Mouse (Mus musculus): Measurements from ENCODE around the gene Pdzd11. TPM values are rescaled to one million over a fixed set of nuclear protein-coding genes. Genes with fewer than 3 reads are reported as not detected.
A peak's percentile ranks its signal among the peaks of the same experiment; 100 is the strongest.

Pdzd11 gene
- total RNA-seq (2021), result 10 to 100 TPM; 40.4 to 53.1 TPM
- long read RNA-seq, experiment 1, transcript Pdzd11-202 (7 exons, 1,041 nt), result major isoform, 10 of 15 reads
- long read RNA-seq, experiment 1, partial matches to known transcripts, result 0 of 15 reads
- long read RNA-seq, experiment 1, other reads (novel, unspliced or antisense), result 0 of 15 reads
- long read RNA-seq, experiment 2, transcript Pdzd11-202 (7 exons, 1,041 nt), result minor isoform, 18 of 50 reads
- long read RNA-seq, experiment 2, transcript Pdzd11-201 (7 exons, 1,626 nt), result major isoform, 29 of 50 reads
- long read RNA-seq, experiment 2, partial matches to known transcripts, result 1 of 50 reads
- long read RNA-seq, experiment 2, other reads (novel, unspliced or antisense), result 2 of 50 reads

DNA sequence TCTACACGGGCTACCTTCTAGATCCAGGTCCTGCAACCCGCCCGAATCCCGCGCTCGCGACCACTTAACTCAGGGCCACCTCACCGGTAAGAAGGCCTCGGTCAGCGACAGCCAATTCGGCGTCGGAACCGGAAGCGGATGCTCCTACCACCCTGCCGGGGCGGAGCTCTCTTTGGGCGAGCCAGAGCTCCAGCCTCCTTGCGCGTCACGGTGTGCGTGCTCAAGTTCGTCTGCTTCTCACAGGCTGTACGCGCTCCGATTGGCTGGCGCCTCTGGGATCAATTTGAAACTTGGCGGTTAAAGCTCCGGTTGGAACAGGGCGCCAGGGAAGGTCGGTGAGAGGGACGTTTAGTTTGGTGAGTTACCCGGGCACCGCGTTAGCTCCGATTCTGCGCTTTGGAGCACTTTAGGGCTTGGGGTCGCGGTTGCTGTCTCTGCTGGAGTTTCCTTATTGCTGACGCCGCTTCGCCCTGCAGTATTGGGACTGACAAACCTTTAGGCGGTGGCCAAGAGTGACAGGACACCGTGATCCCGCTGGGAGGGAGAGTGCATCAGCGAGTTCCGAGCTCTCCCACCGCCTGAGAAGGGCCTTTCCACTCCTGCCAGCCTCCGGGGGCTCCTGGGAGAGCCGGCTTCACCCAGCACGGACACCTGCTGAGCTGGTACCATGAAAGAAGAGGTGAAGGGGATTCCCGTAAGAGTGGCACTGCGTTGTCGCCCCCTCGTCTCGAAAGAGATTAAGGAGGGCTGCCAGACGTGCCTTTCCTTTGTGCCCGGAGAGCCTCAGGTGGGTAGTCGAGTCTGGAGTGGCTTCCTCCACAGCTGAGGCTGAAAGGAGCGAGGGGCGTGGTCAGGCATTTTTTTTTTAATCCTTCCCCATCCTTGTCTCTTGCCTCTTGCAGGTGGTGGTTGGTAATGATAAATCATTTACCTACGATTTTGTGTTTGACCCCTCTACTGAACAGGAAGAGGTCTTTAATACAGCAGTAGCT, at the start of gene Pdzd11:
Gene Pdzd11 (minus strand): TSS at position 767 of the 992 bp plus-strand sequence.
- peak; percentile 69 to 73 for DNase-seq (ENCODE audit: low spot score in 2 of 2)

DNA sequence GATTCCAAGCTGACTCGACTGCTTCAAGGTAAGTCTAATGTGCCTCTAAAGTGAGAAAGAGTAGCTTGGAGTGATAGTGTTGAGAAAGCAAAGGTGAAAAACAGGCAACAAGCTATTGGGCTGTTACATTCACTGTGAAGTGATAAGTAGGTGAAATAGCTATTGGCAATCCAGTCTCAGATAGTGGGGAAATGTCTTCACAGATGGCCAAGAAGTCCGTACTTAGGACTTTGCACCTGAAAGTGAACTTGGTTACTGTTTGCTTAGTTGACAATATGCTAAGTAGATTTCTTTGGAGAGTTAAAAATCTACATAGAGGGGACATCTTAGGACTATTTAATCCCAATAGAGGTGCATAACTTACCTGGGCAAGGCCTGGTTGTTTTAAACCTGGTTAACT, 38.5 kb upstream of the Pdzd11 start:
- no peak for DNase-seq (ENCODE audit: low spot score in 2 of 2)

DNA sequence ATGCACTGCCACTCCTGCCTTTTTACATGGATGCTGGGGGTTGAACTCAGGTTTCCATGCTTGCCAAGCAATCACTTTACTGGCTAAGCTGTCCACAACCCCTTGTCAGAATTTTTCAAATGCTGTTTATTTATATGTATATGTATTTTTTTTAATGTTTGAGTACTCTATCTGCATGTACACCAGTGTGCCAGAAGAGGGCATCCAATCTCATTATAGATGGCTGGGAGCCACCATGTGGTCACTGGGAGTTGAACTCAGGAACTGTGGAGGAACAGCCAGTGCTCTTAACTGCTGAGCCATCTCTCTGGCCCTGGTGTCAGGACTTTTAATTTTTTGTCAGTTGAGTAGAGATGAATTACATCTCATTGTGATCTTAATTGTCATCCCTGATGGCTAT, 26.5 kb upstream of the Pdzd11 start:
- DNase-seq (ENCODE audit: low spot score in 2 of 2), result no peak

DNA sequence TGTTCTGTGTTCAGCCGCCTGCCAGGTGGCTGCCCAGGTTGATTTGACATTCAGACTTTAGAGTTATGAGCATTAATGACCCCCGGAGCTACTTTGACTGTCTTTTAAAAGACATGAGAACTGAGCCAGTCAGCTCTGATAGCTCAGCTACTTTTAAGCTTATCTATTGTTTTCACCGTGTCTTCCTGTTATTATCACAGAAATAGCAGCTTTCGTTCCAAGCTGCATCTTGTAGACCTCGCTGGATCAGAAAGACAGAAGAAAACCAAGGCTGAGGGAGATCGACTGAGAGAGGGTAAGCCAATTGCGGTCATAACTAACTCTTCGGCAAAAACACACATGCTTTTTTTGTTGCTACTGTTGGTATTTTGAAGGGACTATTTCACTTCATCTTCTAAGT, 12.1 kb upstream of the Pdzd11 start:
- DNase-seq (ENCODE audit: low spot score in 2 of 2), result no peak

DNA sequence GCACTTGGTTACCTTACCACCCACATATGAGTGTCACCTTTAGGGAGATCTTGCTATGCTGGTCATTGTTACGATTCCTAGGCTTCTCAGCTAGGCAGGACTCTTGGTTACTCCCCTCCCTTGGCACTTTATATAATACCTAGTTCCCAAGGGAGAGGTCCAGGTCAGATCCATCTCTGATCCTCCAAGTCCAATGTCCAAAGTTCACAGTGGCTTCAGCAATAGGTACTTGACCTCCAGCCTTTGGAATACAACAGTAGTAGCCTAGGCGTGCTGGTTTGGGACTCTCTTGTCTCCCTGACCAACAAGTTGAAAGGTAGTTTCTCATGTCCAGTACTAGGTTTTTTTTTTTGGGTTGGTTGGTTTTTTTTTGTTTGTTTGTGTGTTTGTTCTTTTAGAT, 2.7 kb upstream of the Pdzd11 start:
- no peak for DNase-seq (ENCODE audit: low spot score in 2 of 2)

DNA sequence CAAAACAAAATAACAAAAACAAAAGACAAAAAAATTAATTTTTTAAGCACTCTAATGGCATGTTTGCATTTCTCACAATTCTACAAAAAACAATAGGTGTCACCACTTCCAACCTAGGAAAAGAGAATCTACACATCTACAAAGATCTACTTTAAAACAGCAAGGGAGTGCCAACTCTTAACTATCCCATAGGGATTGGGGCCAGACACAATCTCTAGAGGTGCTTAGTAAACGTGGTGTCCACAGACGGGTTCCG, 894 bp downstream of the Pdzd11 start, which contains the start of gene Kif4:
Gene Kif4 (plus strand): TSS at position 192 of the 256 bp plus-strand sequence.
- no peak for DNase-seq (ENCODE audit: low spot score in 2 of 2)

DNA sequence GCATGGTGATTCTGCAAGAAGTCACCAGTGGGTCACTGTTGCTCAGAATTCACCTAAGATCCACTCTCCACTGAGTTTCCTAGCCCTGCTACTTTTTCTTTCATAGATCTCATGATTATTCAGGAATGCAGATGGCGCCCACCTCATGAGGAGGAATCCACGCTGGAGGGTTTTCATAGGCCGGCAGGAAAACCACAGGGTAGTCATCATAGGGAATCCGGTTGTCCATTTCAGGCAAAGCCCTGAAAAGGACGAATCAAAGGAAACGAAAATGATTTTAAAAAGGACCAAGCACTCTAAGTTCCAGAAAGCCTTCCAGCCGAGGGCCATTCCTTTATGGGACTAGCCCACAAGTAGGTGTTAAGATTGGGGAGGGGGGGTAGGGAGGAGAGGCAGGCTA, 1.2 kb downstream of the Pdzd11 start:
- DNase-seq (ENCODE audit: low spot score in 2 of 2), result no peak

DNA sequence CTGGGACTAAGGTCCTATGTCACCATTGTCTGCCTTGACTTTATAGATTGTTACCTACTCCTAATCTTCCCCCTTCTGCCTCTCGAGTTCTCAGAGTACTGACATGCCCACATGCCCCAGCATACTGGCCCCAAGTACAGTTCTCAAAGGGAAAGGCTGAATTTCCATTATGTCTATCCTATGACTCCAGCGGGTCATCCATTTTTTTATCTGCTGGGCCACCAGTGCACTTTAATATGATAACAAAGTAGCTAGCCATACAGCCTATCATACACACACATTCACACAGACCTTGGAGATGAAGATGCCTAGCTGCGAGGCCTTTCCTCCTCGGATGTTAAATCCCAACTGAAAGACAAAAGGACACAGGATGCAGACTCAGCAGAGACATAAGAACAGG, 2.1 kb downstream of the Pdzd11 start:
- no peak for DNase-seq (ENCODE audit: low spot score in 2 of 2)

DNA sequence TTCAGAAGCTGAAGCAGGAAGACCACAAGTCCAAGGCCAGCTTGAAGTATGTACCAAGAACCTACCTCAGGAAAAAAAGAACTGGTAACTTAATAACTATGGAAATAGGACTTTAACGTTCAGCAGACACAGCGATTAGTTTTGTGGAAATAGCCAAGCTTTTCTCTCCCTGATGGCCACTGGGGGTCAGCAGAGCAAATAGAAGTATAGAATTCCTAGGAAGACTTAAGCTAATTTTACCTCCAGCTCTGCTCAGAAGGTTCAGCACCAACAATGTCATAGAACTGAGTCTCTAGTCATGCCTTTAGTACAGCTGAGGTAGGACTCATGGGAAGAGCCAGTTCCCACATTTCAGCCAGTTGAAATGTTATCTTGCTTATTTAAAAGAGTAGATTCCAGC, 5.0 kb downstream of the Pdzd11 start:
- DNase-seq (ENCODE audit: low spot score in 2 of 2), result no peak

DNA sequence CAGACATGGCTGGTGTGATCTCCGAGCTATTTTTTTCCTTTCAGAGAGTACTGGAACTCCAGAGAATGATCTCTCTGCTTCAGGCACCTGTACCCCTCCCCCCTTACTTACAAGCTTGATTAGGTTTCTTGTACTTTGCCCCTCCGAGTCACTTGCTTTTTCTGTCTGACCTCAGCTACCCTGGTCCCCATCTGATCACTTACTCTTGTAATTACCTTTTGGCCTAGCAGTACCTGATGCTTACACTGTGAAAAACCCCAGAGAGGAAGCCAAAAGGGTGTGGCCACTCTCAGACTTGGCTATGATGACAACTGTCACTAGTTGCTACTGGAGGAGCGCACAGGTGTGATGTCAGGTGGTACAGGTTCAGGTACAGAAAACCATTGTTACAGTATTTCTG, 7.9 kb downstream of the Pdzd11 start:
- DNase-seq (ENCODE audit: low spot score in 2 of 2), result no peak

DNA sequence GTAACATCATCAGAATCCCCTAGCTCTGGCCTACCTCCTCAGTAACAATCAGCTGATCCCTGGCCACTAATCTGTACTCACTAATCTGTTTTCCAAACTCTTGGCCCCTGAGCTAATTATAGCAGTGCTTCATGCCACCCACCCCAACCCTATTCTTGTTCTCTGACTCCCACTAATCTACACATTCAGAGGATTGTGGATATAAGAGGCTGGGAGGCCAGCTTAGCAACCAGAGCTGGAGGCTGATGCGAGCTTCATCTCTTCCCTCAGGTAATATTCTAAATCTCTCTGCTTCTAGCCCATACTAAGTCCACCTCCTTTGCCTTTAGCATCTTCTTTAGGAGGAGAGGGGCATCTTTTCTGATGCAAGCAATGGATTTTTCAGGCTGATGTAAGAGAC, 21.1 kb downstream of the Pdzd11 start, which contains the start of gene Arr3:
Gene Arr3 (plus strand): TSS at position 184 of the 400 bp plus-strand sequence.
- no peak for DNase-seq (ENCODE audit: low spot score in 2 of 2)

DNA sequence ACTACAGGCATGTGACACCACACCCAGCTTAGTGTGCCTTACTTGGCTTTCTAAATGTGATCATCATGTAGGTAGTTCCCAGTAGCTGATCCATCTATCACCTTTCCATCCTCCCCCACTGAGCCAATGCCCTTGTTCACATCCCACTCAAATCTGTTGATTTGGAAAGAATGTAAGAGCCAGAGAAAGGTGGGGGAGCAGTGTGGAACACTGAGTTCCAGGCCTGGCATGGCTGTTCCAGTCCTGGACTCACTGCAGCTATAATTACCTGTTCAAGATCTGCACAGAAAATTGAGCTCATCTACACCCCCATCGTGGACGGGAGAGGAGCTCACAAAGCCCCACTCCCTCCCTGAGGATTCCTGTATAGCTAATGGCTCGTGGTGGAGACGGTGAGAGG, 26.6 kb downstream of the Pdzd11 start:
- no peak for DNase-seq (ENCODE audit: low spot score in 2 of 2)

DNA sequence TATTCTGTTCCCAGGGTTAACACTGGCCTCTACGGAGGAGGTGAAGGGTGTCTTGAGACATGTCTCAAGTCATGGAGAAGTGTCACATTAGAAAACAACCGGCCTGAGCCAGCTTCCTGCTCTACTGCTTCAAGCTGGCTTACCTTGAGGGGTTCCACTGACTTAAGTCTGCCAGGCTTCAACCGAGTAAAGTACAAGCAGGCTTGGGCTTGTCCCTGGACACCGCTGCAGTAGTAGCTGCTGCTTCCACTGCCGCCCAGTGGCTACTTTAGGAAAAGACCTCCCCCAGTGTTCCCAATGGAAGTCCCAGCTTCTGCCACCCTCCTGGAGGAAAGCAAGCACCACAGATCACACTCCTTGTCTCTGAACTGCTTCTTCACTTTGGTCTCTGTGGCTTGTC, 28.9 kb downstream of the Pdzd11 start:
- DNase-seq (ENCODE audit: low spot score in 2 of 2), result peak in 1 of 2 experiments; percentile 7

DNA sequence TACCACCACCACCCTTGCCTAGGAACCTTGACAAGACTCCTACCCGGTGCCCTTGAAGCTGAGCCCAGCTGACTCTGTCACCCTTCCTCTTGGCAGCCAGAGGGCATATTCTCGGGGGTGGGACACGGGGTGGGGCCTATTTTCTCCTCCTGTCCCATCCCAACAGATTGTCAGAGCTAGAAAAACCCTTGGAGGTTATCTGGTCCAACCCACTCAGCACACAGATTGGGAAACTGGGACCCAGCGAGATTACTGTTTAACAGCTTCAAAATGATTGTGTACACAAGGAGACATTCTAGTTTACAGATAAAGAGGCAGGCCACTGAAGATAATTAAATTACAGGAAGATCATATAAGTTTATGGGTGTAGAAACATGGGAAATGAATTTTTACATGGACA, 31.6 kb downstream of the Pdzd11 start, which contains the start of gene P2ry4:
Gene P2ry4 (minus strand): TSS at position 79 of the 400 bp plus-strand sequence.
- DNase-seq (ENCODE audit: low spot score in 2 of 2), result no peak

Other genes with a start within 250 kb of the Pdzd11 start
- gene Otud6a, start 197.6 kb downstream of the Pdzd11 start, total RNA-seq (2021), result not detected
- under 1 TPM; 0.29 to 0.53 TPM for gene Awat2, start 183.9 kb downstream of the Pdzd11 start, total RNA-seq (2021)
- 10 to 100 TPM; 60.7 to 66.5 TPM for gene Igbp1, start 132.3 kb downstream of the Pdzd11 start, total RNA-seq (2021)
- gene Dgat2l6, start 101.7 kb downstream of the Pdzd11 start, total RNA-seq (2021), result not detected
- not detected for gene Awat1, start 54.3 kb downstream of the Pdzd11 start, total RNA-seq (2021)
- gene P2ry4, start 31.7 kb downstream of the Pdzd11 start, total RNA-seq (2021), result not detected
- gene Arr3, start 21.1 kb downstream of the Pdzd11 start, total RNA-seq (2021), result not detected
- under 1 TPM; 0.48 to 0.96 TPM for gene Kif4, start 831 bp downstream of the Pdzd11 start, total RNA-seq (2021)
- gene Gdpd2, start 103.3 kb upstream of the Pdzd11 start, total RNA-seq (2021), result under 1 TPM in 1 of 2 experiments, not detected in 1; 0.16 TPM
- gene Dlg3, start 141.2 kb upstream of the Pdzd11 start, total RNA-seq (2021), result 10 to 100 TPM; 27.7 to 29.6 TPM

Data from adrenal gland, adult 18-20 months (tissue).